Mouse (Mus musculus) hindbrain, embryonic 15.5 days (tissue): ENCODE data around the gene Palb2. TPM values are rescaled to one million over a fixed set of nuclear protein-coding genes. Genes with fewer than 3 reads are reported as not detected.
A peak's percentile ranks its signal among the peaks of the same experiment; 100 is the strongest.

Source experiments
- ATAC-seq: fragments of 200-750 bp; cut with Nextera tagmentation; 2 replicates; pipeline ENCODE4 v1.8.0; 2017; ENCODE audit warnings: low read depth, moderate number of reproducible peaks, moderate TSS enrichment; ENCODE audit not compliant: low FRiP score
- H3K27ac ChIP-seq: fragments of 300-500 bp; sonication (generic); replicated peaks from 2 replicates; pipeline ENCODE4 v1.5.1; 2015; ENCODE audit warnings: mild to moderate bottlenecking, inconsistent platforms
- H3K27me3 ChIP-seq: fragments of 300-500 bp; sonication (generic); 2 replicates; pipeline ENCODE4 v1.6.1; 2015; ENCODE audit warnings: control low read depth, inconsistent platforms
- H3K36me3 ChIP-seq: fragments of 300-500 bp; sonication (generic); 2 replicates; pipeline ENCODE4 v1.6.1; 2015; ENCODE audit warnings: control low read depth, inconsistent platforms
- H3K4me1 ChIP-seq: fragments of 300-500 bp; sonication (generic); replicated peaks from 2 replicates; pipeline ENCODE4 v1.6.1; 2015; ENCODE audit warnings: control low read depth, inconsistent platforms
- H3K4me2 ChIP-seq: fragments of 300-500 bp; sonication (generic); 2 replicates; pipeline ENCODE4 v1.6.1; 2015; ENCODE audit warnings: moderate library complexity, mild to moderate bottlenecking, inconsistent platforms
- H3K4me3 ChIP-seq: fragments of 300-500 bp; sonication (generic); 2 replicates; pipeline ENCODE4 v1.5.1; 2015; ENCODE audit warnings: mild to moderate bottlenecking, inconsistent platforms
- H3K9ac ChIP-seq: fragments of 300-500 bp; sonication (generic); 2 replicates; pipeline ENCODE4 v1.6.1; 2015; ENCODE audit warnings: inconsistent platforms
- H3K9me3 ChIP-seq: fragments of 300-500 bp; sonication (generic); 2 replicates; pipeline ENCODE4 v1.6.1; 2016; ENCODE audit warnings: control low read depth, inconsistent platforms
- WGBS: fragments of 180-500 bp; shearing (Covaris S2); methylation state at CpG from one replicate; pipeline ENCODE4 v1.1.7; 2015; 5-methylcytosine and 5-hydroxymethylcytosine counted together
- polyA plus RNA-seq: library from polyadenylated mRNA; unstranded; fragments of >200 nt; fragmentation: Nextera tagmentation; extraction: Ambion mirVana; gene quantifications from 2 replicates; pipeline ENCODE4 v1.2.1, GENCODE M21; 2015

The Palb2 gene
- polyA plus RNA-seq, result 5.4 and 6.1 TPM in 2 replicates

DNA sequence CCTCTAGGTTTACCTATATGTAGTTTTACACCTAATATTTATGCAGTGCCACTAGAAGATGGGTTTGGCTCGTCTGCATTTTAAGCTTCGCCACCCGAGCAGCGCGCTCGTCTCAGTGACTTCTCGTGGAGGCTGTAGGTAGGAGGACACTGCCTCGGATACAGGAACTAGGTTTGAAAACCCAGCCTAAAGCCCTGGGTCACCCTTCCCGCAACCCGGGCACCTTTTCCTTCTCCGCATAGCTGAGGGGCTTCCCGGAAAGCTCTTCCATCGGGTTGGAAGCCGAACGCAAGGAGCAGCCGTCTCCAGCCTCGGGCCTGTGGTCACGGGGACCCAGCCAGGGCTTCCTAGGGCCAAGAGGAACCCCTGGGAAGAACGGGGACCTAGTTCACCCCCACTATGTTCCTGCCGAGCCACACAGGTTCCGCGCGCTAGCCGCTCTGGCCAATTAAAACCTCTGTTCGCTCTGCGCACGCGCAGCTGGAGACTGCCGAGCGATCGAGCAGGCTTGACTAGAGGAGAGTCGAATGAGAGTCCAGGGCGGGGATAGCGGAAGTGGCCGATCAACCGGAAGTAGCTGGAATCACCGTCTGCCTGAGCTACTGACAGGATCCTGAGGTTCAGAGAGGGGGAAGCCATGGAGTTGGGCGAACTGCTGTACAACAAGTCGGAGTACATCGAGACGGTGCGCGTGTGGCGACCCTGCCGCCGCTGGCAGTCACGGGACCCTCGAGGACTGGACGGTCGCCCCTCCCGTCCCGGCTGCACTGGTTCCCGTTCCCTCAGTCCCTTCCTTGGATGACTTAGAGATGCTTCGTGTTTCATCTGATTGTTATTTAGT lies at the start of gene Palb2, which contains the start of gene Dctn5:
Palb2 (minus strand) TSS at position 489 of the 841 bp plus-strand sequence.
Dctn5 (plus strand) TSS at position 545 of the 841 bp plus-strand sequence.
- H3K27ac ChIP-seq, result peak within 1 kb of the TSS; percentile 81
- H3K4me2 ChIP-seq, result peak within 1 kb of the TSS; percentile 91
- H3K4me1 ChIP-seq, result peaks cover 13% of the 10 kb centered on the region
- H3K9me3 ChIP-seq, result no peaks in the 10 kb centered on the region
- H3K36me3 ChIP-seq, result peaks cover 24% of the 10 kb centered on the region
- ATAC-seq, result peak; percentile 97
- no peaks in the 10 kb centered on the region for H3K27me3 ChIP-seq
- H3K9ac ChIP-seq, result peak within 1 kb of the TSS; percentile 84
- under 1% methylated on average over 54 of the region's 54 CpGs for WGBS
- H3K4me3 ChIP-seq, result peak within 1 kb of the TSS; percentile 91

DNA sequence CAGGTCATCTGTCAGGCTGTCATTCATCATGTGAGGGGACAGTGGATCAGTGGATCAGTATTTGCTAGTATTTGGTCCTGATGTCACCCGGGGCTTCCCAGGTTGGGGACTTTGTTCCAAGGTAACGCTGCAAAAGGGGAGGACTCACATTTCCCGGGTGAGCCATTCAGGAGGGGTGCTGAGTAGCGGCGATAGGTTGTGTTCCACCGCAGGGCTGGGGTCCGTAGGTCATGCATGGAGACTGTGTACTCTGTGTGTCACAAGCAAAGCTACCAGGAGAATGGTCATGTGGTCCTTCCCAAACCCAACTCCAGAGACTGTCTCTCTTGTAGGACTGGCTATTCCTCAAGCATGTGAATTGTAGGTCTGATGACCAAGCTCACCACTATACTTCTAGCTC lies 47.9 kb upstream of the Palb2 start:
- ATAC-seq, result no peak
- Histone ChIP-seq H3K27me3 (no peaks in the 10 kb centered on the region), H3K4me3 (no peak overlapping the region), H3K9ac (no peak overlapping the region), H3K36me3 (no peaks in the 10 kb centered on the region), H3K27ac (no peak overlapping the region), H3K9me3 (no peaks in the 10 kb centered on the region), H3K4me2 (no peak overlapping the region), H3K4me1 (no peaks in the 10 kb centered on the region; the same call in 1 of the 2 replicates)
- 89% methylated on average over 7 of the region's 7 CpGs for WGBS

GRCm38 (mm10) chr7:122171613-122172012 lies 38.8 kb upstream of the Palb2 start:
- WGBS, result 86% methylated on average over 10 of the region's 10 CpGs
- Histone ChIP-seq H3K27me3 (no peaks in the 10 kb centered on the region), H3K9ac (no peak overlapping the region), H3K4me1 (no peaks in the 10 kb centered on the region), H3K4me3 (no peak overlapping the region), H3K36me3 (peaks cover 8% of the 10 kb centered on the region; the same call in 1 of the 2 replicates), H3K4me2 (no peak overlapping the region), H3K27ac (no peak overlapping the region), H3K9me3 (no peaks in the 10 kb centered on the region)
- ATAC-seq, result no peak

GRCm38 (mm10) chr7:122170705-122171104 lies 37.9 kb upstream of the Palb2 start:
- Histone ChIP-seq H3K9ac (no peak overlapping the region), H3K9me3 (no peaks in the 10 kb centered on the region), H3K36me3 (peaks cover 8% of the 10 kb centered on the region; the same call in 1 of the 2 replicates), H3K4me2 (no peak overlapping the region), H3K27ac (no peak overlapping the region), H3K4me1 (no peaks in the 10 kb centered on the region), H3K27me3 (no peaks in the 10 kb centered on the region), H3K4me3 (no peak overlapping the region)
- no peak for ATAC-seq
- 82% methylated on average over 6 of the region's 6 CpGs for WGBS

- H3K9me3 ChIP-seq, result no peaks in the 10 kb centered on the region
- H3K4me3 ChIP-seq, result no peak overlapping the region
- 91% methylated on average over 7 of the region's 7 CpGs for WGBS
- no peak overlapping the region for H3K27ac ChIP-seq
- H3K4me2 ChIP-seq, result no peak overlapping the region
- no peak overlapping the region for H3K9ac ChIP-seq
- H3K36me3 ChIP-seq, result peaks cover 8% of the 10 kb centered on the region; the same call in 1 of the 2 replicates
- no peaks in the 10 kb centered on the region for H3K4me1 ChIP-seq
- ATAC-seq, result no peak
- no peaks in the 10 kb centered on the region for H3K27me3 ChIP-seq
Observed at GRCm38 (mm10) chr7:122167203-122167602, 34.4 kb upstream of the Palb2 start.

DNA sequence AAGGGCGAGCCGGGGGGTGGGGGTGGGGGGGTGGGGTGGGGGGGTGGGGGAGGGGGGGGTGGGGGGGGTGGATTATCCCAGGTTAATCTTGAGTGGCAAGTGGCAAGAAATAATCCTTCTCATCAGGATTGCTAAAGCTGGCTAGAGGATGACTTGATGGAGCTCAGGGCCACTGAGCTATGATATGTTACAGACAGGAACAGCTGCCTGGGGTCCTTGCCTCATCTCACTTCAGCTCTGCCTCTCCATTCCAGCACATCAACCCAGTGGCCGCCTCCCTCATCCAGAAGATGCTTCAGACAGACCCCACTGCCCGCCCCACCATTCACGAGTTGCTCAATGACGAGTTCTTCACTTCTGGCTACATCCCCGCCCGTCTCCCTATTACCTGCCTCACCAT lies 31.0 kb upstream of the Palb2 start:
- ATAC-seq, result no peak
- WGBS, result 91% methylated on average over 8 of the region's 8 CpGs
- Histone ChIP-seq H3K4me2 (no peak overlapping the region), H3K36me3 (peaks cover 5% of the 10 kb centered on the region; the same call in 1 of the 2 replicates), H3K9me3 (no peaks in the 10 kb centered on the region), H3K9ac (no peak overlapping the region), H3K27ac (no peak overlapping the region), H3K4me1 (peaks cover 18% of the 10 kb centered on the region), H3K4me3 (no peak overlapping the region), H3K27me3 (no peaks in the 10 kb centered on the region)

DNA sequence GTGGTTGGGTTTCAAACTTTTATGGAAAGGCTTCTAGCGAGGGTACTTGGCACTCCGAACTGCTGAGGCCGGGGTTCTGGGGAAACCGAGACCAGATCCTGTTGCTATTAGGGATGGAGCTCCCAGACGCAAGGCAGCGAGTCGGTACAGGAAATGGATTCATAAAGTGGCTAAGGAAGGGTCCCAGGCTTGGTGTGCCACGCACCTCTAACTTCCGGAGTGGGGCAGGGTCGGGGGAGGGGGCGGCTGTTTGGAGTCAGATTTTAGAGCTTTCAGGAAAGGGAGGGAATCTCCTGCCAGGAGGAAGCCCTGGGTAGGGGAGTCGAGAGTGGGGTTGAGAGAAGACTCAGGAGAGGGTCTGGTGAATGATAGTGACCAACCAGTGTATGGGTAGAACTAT lies 27.3 kb upstream of the Palb2 start:
- H3K27ac ChIP-seq, result no peak overlapping the region
- peak overlapping the region; percentile 80 for H3K4me3 ChIP-seq
- ATAC-seq, result no peak
- H3K9me3 ChIP-seq, result no peaks in the 10 kb centered on the region
- no peaks in the 10 kb centered on the region for H3K36me3 ChIP-seq
- H3K4me2 ChIP-seq, result peak overlapping the region; percentile 95
- H3K9ac ChIP-seq, result peak overlapping the region; percentile 32
- under 1% methylated on average over 12 of the region's 12 CpGs for WGBS
- H3K27me3 ChIP-seq, result no peaks in the 10 kb centered on the region
- peaks cover 30% of the 10 kb centered on the region for H3K4me1 ChIP-seq

- WGBS, result under 1% methylated on average over 63 of the region's 63 CpGs
- peak; percentile 93 for ATAC-seq
- H3K9me3 ChIP-seq, result no peaks in the 10 kb centered on the region
Observed at GRCm38 (mm10) chr7:122158915-122159902, 26.4 kb upstream of the Palb2 start, which contains the start of gene Plk1. Plk1 (plus strand) TSS chr7:122159439.

DNA sequence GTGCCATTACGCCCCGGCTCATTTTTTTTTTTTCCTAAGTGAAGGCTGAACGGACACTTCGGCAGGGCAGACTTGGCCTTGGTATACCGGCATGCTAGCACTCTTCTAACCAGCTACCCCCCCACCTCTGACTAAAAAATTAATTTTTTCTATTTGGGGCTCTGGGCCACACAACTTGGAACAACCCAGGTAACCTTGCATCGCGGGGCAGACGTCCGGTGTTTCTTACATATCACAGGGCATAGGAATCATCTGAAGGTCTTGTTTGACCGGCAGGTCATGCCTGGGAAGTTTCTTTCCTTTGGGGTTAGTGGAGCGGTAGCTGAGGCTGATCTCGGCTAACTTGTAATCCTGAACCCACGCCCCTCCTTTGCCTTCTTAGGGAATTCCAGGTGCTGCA lies 25.7 kb upstream of the Palb2 start:
- peak overlapping the region; percentile 95 for H3K4me2 ChIP-seq
- H3K9ac ChIP-seq, result peak overlapping the region; percentile 71
- H3K36me3 ChIP-seq, result no peaks in the 10 kb centered on the region
- no peaks in the 10 kb centered on the region for H3K9me3 ChIP-seq
- H3K27ac ChIP-seq, result peak overlapping the region; percentile 70; the same call in 1 of the 2 replicates
- no peak; the same call in 1 of the 2 replicates for ATAC-seq
- no peaks in the 10 kb centered on the region for H3K27me3 ChIP-seq
- 4% methylated on average over 13 of the region's 13 CpGs for WGBS
- peak overlapping the region; percentile 80 for H3K4me3 ChIP-seq
- H3K4me1 ChIP-seq, result peaks cover 30% of the 10 kb centered on the region

More at GRCm38 (mm10) chr7:122158915-122159902, 26.4 kb upstream of the Palb2 start, which contains the start of gene Plk1:
- Histone ChIP-seq H3K36me3 (no peaks in the 10 kb centered on the region), H3K9ac (peak within 1 kb of the TSS; percentile 71), H3K27ac (peak within 1 kb of the TSS; percentile 70), H3K4me1 (peaks cover 30% of the 10 kb centered on the region), H3K4me2 (peak within 1 kb of the TSS; percentile 95), H3K27me3 (no peaks in the 10 kb centered on the region), H3K4me3 (peak within 1 kb of the TSS; percentile 80)

DNA sequence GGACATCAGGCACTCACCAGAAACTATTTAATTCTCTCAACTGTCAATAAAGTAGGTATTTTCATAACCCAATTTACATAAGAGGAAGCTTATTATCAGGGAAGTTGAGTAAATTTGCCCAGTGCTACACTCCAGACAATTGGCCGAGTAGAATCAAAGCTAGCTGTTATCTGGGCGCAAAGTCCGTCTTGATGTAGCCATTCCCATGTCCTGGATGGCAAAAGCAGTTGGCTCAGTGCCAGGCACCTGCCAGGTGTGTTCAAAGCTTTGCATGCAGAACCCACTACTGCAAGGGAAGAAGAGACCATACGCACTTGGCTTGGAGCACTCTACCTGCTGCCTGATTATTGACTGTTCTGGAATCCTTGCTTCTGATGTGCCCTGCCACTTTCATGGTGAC lies 19.7 kb upstream of the Palb2 start:
- no peak overlapping the region for H3K9ac ChIP-seq
- ATAC-seq, result no peak
- peaks cover 28% of the 10 kb centered on the region for H3K36me3 ChIP-seq
- no peak overlapping the region for H3K27ac ChIP-seq
- H3K4me2 ChIP-seq, result no peak overlapping the region
- no peaks in the 10 kb centered on the region for H3K4me1 ChIP-seq
- no peak overlapping the region for H3K4me3 ChIP-seq
- H3K9me3 ChIP-seq, result no peaks in the 10 kb centered on the region
- WGBS, result 92% methylated on average over 4 of the region's 4 CpGs
- H3K27me3 ChIP-seq, result no peaks in the 10 kb centered on the region

- ATAC-seq, result no peak
- H3K27me3 ChIP-seq, result no peaks in the 10 kb centered on the region
- H3K4me2 ChIP-seq, result no peak overlapping the region
- H3K27ac ChIP-seq, result no peak overlapping the region
- H3K36me3 ChIP-seq, result peaks cover 92% of the 10 kb centered on the region
- no peaks in the 10 kb centered on the region for H3K9me3 ChIP-seq
- no peak overlapping the region for H3K4me3 ChIP-seq
- H3K4me1 ChIP-seq, result no peaks in the 10 kb centered on the region
- H3K9ac ChIP-seq, result no peak overlapping the region
Observed at GRCm38 (mm10) chr7:122140991-122141390, 8.2 kb upstream of the Palb2 start.
